Mouse (Mus musculus) left cerebral cortex, adult 2 months (tissue): ENCODE data around the gene Aldoc. TPM values are rescaled to one million over a fixed set of nuclear protein-coding genes. Genes with fewer than 3 reads are reported as not detected.
A peak's percentile ranks its signal among the peaks of the same experiment; 100 is the strongest.

ENCODE experiments used
- DNase-seq, 2 experiments: peaks; one replicate each; pipeline ENCODE4 v3.0.0; 2021 to 2022; ENCODE audit warnings: low spot score in 2 of 2, mixed read lengths in 1 of 2; ENCODE audit errors: extremely low spot score in 1 of 2
- H3K27ac ChIP-seq: fragments of 200-600 bp; 2 replicates; pipeline ENCODE4 v1.8.1; 2022
- H3K4me3 ChIP-seq: fragments of 200-600 bp; 2 replicates; pipeline ENCODE4 v1.8.1; 2022
- CTCF ChIP-seq: fragments of 200-600 bp; IDR thresholded peaks from 2 replicates; pipeline ENCODE4 v1.8.1; 2022; ENCODE audit warnings: antibody characterized with exemption, mild to moderate bottlenecking, moderate library complexity
- intact Hi-C: fragments of 180-260 bp; cut with DNase I; formaldehyde crosslinking; loops from one replicate; pipeline ENCODE4 v1.15.1; 2025
- total RNA-seq, 2 experiments: library from RNA; stranded (reverse); gene quantifications; 2 replicates each; pipeline ENCODE4 v1.2.3; 2021

Gene Aldoc
- total RNA-seq, 2 experiments from 2014 or later: 804 to 830 TPM

DNA sequence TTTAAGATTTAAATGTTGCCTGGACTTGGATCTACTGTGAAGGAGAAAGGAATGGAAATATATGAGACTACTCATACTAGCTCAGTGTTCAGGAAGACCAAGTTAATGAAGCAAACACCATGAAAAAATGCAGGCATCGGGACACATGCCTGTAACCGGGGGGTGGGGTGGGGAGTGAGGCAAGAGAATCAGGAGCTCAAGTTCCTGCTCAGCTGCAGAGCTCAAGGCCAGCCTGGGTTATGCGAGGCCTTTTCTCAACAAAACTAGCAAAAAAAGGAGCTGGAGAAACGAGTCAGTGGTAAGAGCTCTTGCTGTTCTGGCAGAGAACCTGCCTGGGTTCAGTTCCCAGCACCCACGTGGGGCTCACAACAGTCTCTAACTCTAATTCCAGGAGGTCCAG lies 11.2 kb downstream of the Aldoc start:
- TF ChIP-seq CTCF: no peak
- DNase-seq: no peak
- no peak overlapping the region for H3K4me3 ChIP-seq
- no peak overlapping the region for H3K27ac ChIP-seq
- intact Hi-C loops: no loop called here

DNA sequence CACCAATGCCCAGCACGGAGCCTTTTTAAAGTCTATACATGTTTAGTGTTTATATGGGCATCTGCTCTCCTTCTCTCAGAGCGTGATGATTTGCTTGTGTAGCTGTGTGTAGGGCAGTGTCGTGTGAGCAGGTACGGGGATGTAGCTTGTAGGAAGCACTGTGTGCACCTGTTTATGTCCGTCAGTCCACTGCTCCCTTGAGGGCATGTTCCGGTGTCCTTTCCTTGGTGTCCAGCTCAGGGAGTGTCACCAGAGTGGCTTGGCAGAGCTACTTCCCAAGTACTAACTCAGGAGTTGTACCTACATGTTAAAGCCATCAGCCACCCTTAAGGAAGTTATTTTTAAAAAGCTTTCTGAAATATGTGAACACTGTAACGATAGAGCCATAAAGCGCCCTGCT lies 14.3 kb downstream of the Aldoc start:
- H3K27ac ChIP-seq: no peak overlapping the region
- no peak for TF ChIP-seq CTCF
- no peak for DNase-seq
- intact Hi-C loops: no loop called here
- H3K4me3 ChIP-seq: no peak overlapping the region

DNA sequence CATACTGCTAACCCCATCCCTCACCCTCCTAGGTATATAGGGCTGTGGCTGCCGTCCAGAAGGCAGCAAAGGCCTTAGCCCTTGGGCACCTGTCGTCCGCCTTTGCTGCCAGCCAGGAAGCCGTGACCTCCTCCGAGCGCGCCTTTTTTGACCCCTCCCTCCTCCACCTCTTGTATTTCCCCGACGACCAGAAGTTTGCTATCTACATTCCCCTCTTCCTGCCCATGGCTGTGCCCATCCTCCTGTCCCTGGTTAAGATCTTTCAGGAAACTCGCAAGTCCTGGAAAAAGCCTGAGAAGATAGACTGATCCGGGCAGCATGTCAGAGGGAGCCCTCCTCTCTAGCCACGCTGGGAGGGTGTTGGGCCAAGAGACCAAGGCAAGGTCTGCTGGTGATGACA lies 18.9 kb downstream of the Aldoc start:
- intact Hi-C loops: no loop called here
- DNase-seq: no peak
- no peak overlapping the region for H3K27ac ChIP-seq
- TF ChIP-seq CTCF: no peak
- no peak overlapping the region for H3K4me3 ChIP-seq

DNA sequence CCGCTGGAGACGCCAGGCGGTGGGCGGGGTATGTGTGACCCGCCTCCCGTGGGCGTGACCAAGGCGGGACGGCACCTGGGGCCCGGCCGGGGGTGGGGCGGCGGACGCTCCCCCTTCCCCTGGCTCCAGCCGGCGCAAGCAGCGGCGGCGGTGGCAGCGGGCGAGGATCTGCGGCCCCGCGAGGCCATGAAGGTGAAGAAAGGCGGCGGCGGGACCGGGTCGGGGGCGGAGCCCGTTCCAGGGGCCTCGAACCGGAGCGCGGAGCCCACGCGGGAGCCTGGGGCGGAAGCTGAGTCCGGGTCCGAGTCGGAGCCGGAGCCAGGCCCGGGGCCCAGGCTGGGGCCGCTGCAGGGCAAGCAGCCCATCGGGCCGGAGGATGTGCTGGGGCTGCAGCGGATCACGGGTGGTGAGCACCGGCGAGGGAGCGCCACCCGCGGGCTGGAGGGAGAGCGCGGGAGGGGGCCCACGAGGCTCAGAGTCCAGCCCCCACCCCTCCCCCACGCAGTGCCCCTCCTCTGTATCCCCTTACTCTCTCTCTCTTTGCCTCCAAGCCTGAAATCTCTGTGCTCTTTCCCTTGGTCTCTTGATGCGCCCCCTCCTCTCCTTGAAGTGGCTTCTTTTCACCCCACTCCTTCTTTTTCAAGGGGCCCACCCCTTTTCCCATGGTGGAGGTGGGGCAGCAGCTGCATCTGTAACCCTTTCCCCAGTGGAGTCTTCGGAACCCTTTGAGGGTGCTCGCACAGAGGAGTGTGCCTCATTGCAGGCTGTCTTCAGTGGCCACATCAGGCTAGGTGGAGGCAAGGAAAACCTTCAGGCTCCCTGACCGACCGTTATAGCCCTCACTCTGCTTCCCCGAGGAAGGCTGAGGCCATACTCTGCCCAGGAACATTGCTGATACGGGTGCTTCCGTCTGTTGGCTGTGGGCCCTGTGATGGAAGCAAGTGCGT lies 20.9 kb downstream of the Aldoc start, which contains the start of gene Unc119:
TSS of gene Unc119 (plus strand) at position 102 of the 947 bp plus-strand sequence.
- H3K4me3 ChIP-seq: peak within 1 kb of the TSS; percentile 91
- intact Hi-C loops: no loop called here
- no peak for TF ChIP-seq CTCF

DNA sequence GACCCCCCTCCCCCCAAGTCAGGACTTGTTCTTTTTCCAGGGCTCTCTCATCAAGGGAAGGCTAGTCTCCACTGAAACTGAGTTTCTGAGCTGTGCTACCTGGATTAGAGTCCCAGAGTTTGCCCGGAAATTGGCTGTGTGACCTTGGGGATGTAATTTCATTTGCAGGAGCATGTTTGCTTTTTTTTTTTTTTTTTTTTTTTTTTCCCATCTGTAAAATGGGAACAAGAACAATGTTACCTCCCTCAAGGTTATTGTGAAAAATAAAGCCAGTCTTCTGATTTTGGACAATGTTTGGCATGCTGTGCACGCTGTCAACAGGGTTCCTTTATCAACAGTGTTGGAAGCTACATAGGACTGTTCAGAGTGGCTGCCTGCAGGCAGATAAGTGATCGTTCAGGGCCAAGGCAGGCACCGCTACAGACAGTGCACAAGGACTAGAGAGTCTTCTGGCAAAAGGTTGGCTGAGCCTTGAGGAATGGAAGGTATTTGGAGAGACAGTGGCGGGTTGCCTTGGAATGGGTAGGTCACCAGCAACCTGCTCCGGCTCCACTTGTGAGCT lies 21.6 kb downstream of the Aldoc start:
- intact Hi-C loops: no loop called here
- DNase-seq: no peak
- H3K27ac ChIP-seq: no peak overlapping the region
- H3K4me3 ChIP-seq: peak overlapping the region; percentile 91
- TF ChIP-seq CTCF: no peak

More for the DNA sequence above, 20.9 kb downstream of the Aldoc start, which contains the start of gene Unc119:
- peak; percentile 73 to 77 for DNase-seq
- H3K27ac ChIP-seq: peak within 1 kb of the TSS; percentile 81

DNA sequence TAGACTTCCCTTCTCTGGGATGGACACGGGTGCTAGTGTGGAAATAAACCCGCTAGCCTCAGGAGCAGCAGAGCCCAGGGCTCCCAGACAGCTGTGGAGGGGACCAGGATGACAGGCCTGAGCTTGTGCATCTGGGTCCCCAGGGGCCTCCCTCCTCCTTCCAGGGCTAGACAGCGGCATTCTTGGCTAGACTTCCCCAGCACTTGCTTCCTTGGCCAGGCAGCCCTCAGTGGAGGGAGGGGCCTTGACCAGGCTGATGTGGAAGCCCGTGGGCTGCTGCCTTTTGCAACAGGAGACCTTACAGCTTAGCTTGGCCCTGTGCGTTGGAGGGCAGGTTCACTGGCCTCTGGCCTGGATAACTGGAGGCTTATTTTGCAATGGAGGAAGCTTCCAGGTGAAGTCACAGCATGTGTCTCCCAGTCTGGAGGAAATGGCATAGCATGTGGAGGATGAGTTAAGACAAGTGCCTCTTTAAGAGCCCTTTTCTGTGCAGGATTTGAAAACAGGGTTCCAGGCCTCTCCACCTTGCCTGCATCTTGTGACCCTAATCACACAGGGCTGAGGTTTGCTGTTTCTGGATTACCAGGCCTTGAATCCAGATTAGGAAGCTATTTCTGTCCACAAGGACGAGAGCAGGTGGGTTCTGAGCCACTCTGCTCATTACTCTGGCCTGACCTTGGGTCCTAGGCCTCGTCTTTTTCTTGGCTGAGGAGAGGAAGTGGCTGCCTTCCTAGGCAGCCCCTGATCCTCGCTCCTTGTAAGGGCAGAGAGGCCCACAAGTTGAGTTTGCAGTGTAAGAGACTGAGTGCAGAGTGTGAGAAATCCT lies 22.3 kb downstream of the Aldoc start:
- peak overlapping the region; percentile 7; the same call in 1 of the 2 replicates for H3K4me3 ChIP-seq
- DNase-seq: no peak
- no peak overlapping the region for H3K27ac ChIP-seq
- no peak for TF ChIP-seq CTCF
- intact Hi-C loops: loop anchor here (5.0 kb wide), 1 partner anchor 83 kb away; the partner anchor contains the start of gene 2610507B11Rik

DNA sequence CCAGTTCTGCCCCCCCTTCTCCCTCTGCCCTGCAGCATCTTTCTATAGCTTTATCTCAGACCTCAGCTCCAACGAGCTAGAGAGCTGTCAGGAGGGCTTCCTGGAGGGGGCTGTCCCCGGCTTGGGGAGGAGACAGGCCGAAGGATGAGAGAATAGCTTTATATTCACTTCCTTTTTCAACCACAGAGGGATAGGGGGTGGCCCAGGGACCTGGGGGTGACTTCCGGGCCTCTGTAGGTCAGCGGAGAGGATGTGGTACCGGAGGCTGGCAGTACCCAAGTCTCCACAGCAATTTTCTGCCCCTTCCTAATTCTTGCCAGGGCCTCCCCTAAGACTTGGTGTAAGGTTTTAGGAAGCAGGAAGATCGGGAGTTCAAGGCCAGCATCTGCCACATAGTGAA lies 23.0 kb downstream of the Aldoc start:
- Histone ChIP-seq H3K4me3 (no peak overlapping the region), H3K27ac (no peak overlapping the region)
- intact Hi-C loops: loop anchor here (5.0 kb wide), 1 partner anchor 84 kb away; the partner anchor contains the start of gene 2610507B11Rik
- TF ChIP-seq CTCF: no peak
- DNase-seq: no peak

DNA sequence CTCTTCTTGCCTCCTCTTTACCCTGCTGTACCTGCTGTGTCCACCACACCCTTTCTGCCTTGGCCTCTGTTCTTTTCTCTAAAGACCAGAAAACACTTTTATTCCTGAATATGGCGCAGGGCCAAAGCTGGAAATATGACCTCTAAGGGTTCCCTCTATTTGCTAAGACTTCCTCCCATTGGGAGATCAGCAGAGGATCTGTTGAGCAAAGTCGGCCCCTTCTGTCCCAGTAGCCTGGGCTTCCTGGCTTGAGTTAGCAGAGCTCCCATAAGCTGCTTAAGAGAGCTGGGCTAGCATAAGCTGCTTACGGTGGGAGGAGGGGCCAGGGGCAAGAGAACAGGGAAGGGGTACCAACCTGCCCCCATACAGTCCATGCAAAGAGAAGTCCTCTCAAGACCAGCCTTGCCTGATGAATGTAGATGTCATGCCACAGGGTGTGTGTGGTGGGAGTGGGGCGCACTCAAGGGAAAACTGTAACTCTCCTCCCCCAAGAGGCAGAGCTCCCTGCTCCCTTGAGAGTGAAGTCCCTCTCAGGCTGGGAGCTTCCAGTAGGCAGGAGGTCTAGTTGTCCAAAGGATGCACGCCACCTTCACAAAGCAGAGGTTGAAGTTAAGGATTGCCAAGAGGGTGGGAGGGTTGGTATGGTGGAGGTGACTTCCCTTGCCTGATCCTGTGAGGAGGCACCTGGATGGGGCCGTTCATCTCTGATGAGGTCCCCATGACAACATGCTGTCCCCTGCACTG lies 23.7 kb downstream of the Aldoc start:
- Histone ChIP-seq H3K27ac (no peak overlapping the region), H3K4me3 (no peak overlapping the region)
- DNase-seq: no peak
- intact Hi-C loops: loop anchor here (5.0 kb wide), 1 partner anchor 84 kb away; the partner anchor contains the start of gene 2610507B11Rik
- TF ChIP-seq CTCF: no peak

DNA sequence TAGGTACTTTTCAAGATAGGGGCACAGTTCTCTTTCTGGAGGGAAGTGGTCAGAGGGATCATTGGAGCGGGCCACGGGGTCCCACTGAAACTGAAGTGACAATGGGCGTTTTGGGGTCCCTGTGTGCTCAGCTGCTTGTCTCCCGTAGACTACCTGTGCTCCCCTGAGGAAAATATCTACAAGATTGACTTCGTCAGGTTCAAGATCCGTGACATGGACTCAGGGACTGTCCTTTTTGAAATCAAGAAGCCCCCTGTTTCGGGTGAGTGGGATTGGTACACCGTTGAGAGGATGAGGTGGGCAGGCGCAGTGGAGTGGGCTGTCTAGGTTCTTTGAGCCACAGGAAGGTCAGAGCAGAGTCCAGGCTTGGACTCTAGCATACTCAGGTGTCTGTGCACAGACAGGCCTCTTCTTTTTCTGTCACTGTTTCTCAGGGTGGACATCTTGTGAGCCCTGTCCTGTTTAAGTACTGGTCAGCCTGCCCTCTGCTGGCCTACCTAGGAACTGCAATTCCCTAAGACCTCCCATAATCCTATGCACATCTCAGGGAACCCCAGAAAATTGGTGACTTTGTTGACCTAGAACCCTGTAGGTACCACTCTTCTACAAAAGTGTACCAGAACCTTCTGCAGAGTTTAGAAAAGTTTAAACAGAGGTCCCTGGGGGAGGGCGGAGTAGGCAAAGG lies 24.4 kb downstream of the Aldoc start:
- intact Hi-C loops: loop anchor here (5.0 kb wide), 1 partner anchor 85 kb away; the partner anchor contains the start of gene 2610507B11Rik
- peak; percentile 51 to 63 for DNase-seq
- Histone ChIP-seq H3K27ac (no peak overlapping the region), H3K4me3 (no peak overlapping the region)
- peak; percentile 96 for TF ChIP-seq CTCF

DNA sequence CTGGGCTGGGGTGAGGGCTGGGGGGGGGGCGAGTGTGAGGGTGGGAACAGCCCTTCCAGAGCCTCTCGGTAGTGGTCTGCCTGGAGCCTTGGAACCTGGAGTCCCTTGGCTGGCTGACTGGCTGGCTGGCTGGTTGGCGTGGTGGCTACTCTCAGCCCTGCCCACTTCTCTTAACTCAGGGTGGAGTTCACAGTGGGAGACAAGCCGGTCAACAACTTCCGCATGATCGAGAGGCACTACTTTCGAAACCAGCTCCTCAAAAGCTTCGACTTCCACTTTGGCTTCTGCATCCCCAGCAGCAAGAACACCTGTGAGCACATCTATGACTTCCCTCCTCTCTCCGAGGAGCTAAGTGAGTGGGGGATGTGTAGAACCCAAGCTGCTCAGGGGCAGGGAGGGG lies 25.1 kb downstream of the Aldoc start:
- intact Hi-C loops: loop anchor here (5.0 kb wide), 1 partner anchor 86 kb away; the partner anchor contains the start of gene 2610507B11Rik

More for the DNA sequence above, 25.1 kb downstream of the Aldoc start:
- no peak for DNase-seq
- Histone ChIP-seq H3K4me3 (no peak overlapping the region), H3K27ac (no peak overlapping the region)
- TF ChIP-seq CTCF: no peak
